Mouse (Mus musculus) left cerebral cortex, adult 9 months (tissue): ENCODE measurements at regions not wholly inside any gene's neighbourhood (a gene's known extent, or its start where the extent isn't known, plus 50 kb on each side); places are given as distances from the start of the nearest gene placed in this dataset.

Experiments
- DNase-seq, 2 experiments: peaks; one replicate each; pipeline ENCODE4 v3.0.0; 2022; ENCODE audit warnings: low spot score in 2 of 2

DNA sequence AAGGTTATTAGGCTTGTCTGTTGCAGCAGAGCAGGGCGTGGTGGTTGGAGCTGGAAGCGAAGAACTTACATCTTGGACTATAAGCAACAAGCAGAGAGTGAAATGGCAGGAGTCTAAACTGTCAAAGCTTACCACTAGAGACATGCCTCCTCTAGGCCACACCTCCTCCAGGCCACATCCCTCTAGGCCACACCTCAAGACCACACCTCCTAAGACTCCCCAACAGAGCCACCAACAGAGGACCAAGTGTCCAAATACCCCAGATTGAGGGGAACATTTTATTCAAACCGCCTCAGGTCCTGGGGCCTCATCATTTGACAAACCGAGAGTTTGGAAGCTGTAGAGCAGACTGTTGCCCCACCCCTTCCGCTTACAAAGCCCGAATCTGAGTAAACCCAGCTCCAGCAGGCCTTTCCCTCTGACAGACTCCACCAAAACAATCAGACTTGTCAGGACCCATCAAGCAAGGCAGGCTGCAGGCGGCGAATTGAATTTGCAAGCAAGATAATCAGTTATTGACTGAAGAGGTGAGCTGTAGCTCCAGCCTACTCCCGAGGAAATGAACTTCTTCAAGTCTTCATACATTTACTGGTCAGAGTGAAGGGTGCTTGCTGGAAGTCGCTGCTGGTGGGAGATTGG lies 253.5 kb upstream of the Kcnab2 start:
- no peak for DNase-seq

DNA sequence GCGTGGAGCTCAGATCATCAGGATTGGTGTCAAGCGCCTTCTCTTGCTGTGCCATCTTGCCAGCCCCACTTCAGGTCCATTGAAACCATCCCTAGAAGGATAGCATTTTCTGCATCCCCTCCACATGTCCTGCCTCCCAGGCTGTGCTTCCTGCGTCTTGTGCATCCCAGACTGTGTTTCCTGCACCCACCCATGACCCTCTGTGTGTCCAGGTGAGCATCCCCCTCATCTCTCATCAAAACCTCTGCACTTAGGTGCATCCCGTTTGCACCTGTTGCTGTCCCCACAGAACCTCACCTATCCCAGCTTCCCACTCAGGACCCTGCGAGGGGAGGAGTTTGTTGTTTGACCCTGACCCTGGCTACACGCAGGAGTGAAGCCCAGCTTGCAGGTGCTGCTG lies 251.8 kb upstream of the Kcnab2 start:
- no peak for DNase-seq

DNA sequence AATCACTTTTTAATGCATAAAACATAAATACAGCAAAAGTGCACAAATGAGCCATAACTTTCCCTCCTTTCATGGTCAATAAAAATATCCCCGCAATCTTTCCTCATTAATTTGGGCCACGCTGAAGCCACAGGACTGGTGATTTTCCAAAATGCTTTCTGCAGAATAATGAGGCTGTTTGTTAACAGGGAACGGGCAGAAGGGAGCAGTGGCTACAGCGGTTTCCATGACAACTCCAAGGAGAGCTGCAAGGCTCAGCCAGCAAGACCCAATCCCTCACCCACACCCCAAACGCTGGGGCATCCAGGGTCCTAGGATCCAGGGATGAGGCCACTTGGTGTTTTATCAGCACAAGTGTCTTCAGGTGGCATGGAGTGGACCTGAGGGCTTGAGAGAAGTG lies 248.2 kb upstream of the Kcnab2 start:
- DNase-seq, result peak in 1 of 2 experiments; percentile 20

DNA sequence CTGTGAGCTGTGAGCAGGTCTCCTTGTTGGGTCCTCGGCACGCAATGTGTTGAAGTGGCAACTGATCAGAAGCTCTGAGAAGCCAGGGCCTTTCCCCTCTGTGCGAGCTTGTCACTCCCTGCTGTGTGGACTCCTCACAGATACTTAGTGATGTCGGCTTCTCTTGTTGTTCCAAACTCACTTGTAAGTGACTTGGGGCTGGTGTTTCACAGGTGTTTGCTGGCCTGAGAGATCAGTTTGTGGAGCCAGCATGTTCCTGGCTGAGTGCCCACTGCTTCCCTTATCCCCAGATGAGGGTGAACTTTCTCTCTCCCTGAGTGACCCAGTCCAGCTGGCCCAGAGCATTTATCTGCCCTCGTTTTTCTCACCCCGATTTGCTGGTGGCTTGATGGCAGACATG lies 247.8 kb upstream of the Kcnab2 start:
- DNase-seq, result no peak

DNA sequence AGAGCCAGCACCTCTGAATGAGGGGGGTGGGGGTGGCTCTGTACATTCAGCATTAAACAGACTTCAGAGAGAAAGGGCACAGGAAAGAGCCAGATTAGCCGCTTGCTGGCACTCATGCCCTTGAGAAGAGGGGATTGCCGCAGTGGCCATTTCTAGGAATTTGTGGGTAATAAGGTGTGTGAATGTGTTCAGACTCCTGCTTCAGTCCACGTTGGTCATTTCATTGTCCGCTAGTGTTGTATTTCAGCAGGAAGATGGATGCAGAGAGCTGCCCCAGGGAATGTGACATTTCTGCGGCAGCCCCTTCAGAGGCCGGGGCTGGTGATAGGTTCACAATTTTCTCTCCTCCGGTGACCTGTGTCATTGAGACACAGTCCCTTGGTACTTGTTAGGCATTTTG lies 247.1 kb upstream of the Kcnab2 start:
- no peak for DNase-seq

DNA sequence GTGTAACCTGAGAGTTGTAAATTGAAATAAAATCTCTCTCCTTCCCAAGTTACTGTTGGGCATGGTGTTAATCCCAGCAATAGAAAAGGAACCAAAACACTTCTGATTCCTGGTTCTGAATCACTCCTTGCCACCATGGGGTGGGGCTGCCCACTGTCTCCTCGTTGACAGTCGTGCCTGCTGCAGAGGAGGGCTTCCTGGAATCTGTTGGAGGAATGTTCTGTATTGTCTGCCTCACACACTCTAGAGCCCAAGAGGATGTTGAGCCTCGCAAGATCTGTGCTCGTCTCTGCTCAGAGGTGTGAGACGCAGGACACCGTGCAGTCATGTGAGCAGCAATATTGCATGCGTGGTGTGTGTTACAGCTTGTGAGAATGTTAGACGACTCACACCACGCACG lies 246.4 kb upstream of the Kcnab2 start:
- DNase-seq, result no peak

DNA sequence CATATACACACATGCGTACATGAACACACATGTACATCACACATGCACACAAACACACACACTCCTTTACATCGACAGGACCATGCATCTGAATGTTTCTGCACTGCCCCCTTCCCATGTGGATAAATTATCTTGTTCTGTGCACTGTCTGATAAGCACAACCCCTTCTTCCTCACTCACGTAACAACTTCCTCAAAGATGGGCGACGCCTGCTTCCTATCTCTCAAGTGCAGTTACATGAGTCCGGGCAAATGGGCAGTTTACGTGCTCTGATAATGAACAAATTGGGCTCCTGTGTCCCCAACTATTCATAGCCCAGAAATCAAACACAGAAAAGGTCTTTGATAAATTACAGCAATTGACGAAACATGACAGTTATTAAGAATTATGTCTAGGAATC lies 242.9 kb upstream of the Kcnab2 start:
- no peak for DNase-seq

DNA sequence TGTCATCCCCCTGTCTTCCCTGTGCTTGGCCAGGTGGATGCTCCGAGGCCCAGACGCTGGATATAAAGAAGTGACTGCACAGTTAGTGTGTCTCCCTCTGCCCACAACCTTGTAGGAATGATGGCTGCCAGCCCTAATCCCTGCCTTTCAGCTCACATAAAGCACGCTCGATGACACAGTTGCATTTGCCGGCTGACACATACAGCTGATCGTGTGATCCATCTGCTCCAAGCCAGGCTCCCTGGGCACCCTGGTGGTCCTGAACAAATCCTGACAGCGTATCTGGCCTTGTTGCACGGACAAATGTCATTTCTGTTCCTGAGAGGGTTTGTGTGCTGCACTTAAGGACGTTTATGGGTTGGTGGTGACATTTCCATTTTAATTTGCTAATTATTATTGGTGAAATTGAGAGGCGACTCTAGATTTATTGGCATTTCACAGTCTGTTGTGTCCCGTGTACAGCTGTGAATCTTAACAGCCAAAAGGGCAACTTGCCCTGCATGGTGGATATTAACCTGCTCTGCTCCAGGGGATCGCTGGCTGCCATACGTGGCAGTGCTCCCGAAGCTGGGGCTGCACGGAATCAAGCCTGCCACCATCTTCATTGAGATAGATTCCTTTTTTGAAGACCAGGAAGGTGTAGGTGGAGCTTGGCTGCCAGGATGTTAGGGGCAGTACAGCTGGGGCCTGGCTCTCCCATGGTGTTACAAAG lies 241.9 kb upstream of the Kcnab2 start:
- no peak for DNase-seq

DNA sequence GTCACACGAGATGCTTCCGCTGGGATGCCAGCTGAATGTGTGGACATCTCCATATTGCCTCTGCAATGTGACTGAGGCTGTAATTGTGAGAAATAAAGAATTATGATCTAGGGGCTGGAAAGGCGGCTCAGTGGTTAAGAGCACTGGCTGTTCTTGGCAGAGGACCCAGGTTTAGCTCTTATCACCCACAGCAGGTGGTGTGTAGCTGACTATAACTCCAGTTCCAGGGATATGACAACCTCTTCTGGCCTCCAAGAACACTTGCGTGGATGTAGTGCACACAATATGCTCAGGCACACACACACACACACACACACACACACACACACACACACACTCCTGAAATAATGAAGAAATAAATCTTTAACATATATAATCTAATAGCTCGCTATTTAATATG lies 232.7 kb upstream of the Kcnab2 start:
- no peak for DNase-seq

DNA sequence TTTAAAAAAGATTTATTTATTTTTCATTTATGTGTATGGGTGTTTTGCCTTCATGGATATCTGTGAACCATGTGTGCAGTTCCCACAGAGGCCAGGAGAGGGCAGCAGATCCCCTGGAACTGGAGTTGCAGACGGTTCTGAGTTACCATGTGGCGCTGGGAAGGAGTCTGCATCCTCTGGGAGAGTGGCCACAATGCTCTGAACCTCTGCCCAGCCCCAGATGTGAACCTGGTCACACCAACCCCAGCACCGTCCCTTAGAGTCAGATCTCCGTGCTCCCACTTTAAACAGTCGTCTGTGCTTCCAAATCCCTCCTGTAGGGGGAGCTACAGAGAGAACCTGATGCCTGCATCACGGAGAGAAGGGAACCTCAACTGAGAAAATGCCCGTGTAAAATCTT lies 222.5 kb upstream of the Kcnab2 start:
- DNase-seq, result no peak

DNA sequence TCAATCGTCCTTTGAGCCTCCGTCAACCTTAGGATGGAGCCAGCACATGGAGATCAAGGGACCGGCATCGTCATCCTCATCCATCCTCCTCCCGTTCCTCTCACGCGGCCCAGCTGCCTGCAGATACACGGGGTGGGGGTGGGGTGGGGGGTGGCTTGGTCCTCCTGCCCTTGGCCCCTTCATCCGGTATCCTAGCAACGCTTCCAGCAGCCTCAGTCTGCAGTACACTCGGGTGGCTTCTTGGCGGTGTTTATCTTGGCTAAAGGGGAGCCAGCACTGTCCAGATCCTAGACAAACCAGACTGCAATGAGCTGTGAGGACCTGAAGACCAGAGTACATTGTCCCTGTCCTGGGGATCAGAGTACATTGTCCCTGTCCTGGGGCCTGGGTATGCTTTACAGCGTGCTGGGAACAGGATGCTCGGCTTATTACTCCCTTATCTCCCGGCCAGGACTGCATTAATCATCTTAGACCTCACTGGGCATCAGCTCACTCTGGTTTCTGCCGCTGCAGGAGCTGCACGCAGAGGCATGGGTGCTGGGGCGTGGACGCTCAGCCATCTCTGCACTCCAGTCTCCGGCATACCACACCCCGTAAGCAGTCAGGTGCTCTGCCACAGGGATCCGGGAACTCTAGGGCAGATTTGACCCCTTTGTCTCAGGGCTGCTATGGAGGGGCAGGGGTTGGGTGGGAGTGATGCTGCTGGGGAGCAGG lies 219.7 kb upstream of the Kcnab2 start:
- peak in 1 of 2 experiments; percentile 8 for DNase-seq

DNA sequence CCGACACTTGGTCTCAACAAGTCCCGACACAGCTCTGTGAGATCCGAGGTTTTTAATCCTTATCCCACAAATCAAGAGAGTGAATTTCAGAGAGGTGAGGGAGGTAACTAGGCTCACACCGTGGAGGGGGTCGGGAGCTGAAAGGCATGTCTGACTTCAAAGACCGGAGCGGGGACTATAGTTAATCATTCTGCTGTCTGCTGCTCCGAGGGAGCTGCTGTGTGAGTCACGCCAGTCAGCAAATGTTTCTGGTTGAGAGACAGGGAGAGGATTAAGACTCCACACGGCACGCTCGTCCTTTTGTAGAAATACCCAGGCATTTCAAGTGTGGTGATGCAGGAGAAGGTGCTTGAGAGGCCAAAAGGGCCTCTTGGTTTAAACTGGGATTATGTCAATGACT lies 214.1 kb upstream of the Kcnab2 start:
- DNase-seq, result no peak

DNA sequence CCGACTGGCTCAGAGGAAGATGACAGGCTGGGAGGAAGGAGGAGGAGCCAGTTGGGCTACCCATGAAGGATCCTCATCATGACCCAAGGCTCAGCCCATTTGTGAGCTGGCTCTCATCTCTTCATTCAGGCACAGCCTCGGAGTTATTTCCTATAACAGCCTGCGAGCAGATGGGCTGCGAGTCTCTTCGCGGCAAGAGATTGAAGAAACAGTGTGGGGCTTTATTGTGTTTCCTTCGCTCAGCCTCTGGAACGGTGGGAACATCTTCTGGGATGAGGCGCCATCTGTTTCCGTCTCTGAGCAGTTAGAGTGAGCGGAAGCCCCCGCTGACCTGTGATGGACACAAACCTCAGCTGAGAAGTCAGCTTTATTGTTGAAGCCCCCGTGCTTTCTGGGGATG lies 213.6 kb upstream of the Kcnab2 start:
- DNase-seq, result no peak

DNA sequence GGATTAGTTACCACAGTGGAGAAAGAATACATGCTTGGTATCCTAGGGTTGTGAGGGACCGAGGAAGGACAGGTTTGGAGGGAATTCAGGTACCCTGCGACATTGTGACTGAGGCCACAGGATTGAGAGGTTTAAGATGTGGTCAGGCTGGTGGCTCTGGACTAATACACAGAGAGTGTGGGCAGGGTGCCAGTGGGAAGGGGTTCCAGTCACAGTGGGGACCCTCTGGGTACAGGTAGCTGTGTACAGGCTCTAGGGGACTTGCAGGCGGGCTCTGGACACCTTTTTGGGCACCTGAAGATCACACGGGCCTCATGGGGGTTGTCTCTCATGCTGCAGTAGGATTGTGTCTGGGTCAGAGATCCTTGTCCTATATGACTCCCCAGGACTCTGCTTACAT lies 213.1 kb upstream of the Kcnab2 start:
- DNase-seq, result no peak

DNA sequence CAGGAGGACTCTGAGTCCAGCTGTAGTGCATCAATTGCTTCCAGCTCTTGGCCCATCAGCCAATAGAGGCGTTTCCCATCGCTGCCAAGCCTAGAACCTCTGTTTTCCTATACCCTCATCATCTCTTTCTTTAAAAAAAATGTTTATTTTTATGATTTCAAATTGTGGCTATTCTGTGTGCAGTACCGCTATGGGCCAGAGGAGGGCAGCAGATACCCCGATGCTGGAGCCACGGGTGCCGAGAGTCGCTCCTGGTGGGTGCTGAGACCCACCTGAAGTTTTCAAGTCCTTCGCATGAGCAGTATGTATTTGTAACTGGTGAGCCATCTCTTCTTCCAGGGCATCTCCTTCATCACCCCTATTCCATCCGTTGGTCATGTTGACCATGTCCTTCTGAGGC lies 212.2 kb upstream of the Kcnab2 start:
- no peak for DNase-seq

DNA sequence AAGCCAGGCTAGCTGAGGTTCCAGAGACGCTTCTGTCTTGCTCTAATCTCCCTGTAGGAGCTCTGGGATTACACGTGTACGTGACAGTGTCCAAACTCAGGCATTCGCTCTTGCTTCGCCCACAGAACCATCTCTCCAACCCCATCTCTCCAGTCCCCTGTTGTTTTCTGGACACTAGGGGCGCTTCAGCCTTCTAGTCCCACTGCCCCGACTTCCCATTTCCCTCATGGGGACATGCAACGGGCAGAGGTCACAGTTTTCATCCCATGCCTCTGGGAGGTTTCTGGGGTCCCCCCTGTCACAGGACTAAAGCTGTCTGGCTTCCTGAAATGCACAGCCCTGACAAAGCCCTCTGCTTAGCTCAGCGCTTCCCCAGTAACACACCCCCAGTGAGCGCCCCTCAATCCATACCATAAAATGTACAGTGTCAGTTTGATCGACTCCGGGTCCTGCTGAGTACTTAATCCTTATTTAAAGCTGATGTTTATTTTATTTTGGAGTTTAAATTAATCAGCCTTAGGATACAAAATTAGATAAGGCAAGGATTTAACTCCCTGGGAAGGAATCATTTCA lies 208.9 kb upstream of the Kcnab2 start:
- DNase-seq, result no peak

DNA sequence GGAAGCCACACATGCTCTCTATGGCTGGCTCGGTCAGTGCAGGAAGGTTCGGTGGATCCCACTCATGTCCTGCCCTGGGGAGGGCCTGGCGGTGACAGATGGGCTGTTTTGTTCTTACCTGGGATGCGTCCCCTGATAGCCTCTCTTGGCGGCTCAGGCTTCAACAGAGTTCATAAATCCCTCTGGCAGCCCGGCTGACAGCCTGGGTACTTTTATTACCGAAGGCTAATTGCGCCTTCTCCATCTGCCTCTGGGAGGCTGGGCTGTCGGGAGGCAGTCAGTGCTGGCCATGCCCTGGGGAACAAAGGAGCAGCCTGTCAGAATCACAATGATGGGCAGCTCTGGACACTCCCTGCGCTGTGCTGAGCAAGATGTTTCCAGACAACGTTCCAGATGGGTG lies 196.5 kb upstream of the Kcnab2 start:
- DNase-seq, result no peak

DNA sequence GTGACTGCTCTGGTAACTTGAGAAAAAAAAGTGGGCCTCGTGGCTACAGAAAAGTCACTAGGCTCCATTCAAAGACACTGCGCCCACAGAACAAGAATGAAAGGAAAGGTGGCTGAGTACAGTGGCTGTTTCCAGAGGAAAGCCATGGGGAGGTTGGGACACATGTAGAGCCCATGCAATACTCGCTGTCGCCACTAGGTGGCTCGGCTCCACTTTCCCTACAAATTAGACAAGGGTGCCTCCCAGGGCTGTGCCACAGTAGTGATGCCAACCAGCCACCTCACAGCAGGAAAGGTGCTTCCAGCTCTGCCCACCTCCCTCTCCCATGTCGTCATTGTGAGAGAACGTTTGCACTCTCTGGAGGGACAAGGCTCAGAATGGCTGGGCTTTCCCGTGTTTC lies 185.8 kb upstream of the Kcnab2 start:
- DNase-seq, result peak in 1 of 2 experiments; percentile 28

DNA sequence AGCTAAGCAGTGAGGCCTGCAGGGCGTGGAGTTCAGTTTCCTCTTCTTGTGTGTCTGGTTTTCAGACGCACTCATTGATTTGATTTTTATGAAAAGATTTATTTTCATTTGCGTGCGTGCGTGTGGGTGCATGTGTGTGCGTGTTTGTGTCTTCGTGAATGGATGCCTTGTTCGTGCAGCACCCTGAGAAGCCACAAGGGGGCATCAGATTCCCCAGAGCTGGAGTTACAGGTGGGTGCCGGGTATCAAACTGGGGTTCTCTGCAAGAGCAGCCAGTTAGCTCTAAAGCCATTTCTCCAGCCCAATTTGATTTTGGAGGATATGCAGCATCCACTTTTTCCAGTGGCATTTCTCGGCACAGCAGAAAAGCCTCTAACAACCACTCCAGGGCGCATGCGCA lies 185.4 kb upstream of the Kcnab2 start:
- DNase-seq, result no peak

DNA sequence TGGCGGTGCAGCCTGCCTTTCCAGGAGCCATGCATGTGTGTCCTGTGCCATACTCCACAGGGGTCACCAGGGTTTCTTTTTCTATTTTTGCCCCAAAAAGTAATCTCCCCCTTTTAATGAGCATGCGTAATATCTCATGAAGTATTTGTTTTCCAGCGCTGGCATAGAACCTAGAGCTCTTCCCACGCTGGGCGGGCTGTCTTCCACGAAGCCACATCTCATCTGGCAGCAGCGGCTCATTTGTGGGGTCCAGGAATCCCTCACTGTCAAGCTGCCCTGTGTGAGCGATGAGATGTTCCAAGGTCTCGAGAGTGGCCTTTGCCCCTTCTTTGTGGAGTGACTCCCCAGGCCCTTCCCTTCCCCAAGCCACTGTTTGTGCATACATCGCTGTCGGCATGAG lies 184.8 kb upstream of the Kcnab2 start:
- no peak for DNase-seq

DNA sequence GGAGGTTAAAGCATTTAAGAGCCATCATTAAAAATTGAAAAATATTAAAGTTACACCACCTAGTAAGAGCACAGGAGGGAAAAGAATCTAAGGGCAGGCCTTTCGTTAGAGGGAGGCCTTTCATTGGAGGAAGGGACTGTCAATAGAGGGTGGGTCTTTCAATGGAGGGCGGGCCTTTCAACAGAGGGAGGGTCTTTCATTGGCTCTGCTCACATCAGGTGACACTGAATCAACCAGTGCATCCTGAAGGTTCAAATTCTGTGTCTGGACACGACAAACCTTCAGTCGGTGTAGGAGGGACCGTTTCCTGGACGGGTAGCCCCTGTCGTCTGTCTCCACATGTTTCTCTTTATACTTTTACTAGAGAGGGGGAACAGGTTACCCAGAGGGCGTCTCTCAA lies 172.5 kb upstream of the Kcnab2 start:
- DNase-seq, result no peak

DNA sequence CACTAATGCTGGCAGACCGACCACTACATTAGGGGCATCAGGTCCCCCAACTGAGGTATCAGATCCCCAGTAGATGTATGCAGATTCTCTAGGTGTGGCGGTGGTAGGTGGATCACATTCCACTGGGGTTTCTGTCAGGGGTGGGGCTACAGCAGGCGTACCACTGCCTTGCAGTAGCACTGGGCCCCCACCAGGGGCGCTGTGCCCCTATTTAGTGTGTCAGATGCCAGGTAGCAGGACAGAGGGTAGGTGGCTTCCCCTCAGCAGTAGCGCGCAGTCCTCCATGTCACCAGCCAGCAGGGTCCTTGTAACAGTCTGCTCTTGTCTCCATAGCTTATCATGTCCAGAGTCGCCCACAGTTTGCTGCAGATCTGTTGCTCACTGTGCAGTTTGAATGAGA lies 169.9 kb upstream of the Kcnab2 start:
- DNase-seq, result peak in 1 of 2 experiments; percentile 32

DNA sequence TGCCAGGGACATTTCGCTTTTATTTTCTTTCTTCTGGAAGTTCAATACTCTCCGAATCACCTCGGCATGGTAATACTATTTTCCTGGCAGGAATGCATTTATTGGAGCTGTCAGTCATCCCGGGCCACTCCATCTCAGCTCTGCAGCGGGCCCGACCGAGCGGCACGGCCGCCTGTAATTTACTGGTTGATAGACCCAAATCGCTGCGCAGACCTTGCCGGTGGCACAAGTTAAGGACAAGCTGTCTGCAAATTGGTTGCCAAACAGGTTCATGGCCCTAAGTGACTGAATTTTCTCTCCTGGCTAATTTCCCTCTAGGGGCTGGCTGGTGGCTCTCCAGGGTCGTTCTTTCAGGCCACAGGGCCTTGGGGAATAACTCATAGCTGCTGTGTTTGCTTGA lies 169.4 kb upstream of the Kcnab2 start:
- DNase-seq, result no peak
